Mouse (Mus musculus): ENCODE data around the gene Prune2. TPM values are rescaled to one million over a fixed set of nuclear protein-coding genes. Genes with fewer than 3 reads are reported as not detected.

Gene Prune2
- polyA plus RNA-seq, 1 experiment: 0.84 TPM

- no peak for TF ChIP-seq POLR2A (IDR thresholded peaks at IDR 0.05; ENCODE audit: control insufficient read depth, extremely low read depth, insufficient read depth, low read length, poor library complexity)
- TF ChIP-seq CTCF (IDR thresholded peaks at IDR 0.05; ENCODE audit: borderline replicate concordance, control insufficient read depth, extremely low read depth, insufficient read depth, low read length, poor library complexity): no peak
- 93% methylated on average over 3 of the region's 3 CpGs for WGBS
- no peak for DNase-seq
- no peak overlapping the region for H3K27ac ChIP-seq (ENCODE audit: control insufficient read depth, insufficient read depth, low read length)
- H3K4me3 ChIP-seq (ENCODE audit: control insufficient read depth, insufficient read depth, low read length): no peak overlapping the region
- no peaks in the 10 kb centered on the region for H3K27me3 ChIP-seq (ENCODE audit: control insufficient read depth, insufficient read depth, low read length)
- H3K36me3 ChIP-seq (ENCODE audit: control insufficient read depth, insufficient read depth, low read length): no peaks in the 10 kb centered on the region
- H3K4me1 ChIP-seq (replicated peaks; ENCODE audit: control insufficient read depth, insufficient read depth, low read length): no peaks in the 10 kb centered on the region
Measured at GRCm38 (mm10) chr19:17055892-17056291, 100.0 kb downstream of the Prune2 start.

- Histone ChIP-seq H3K4me3 (ENCODE audit: control insufficient read depth, insufficient read depth, low read length) (no peak overlapping the region), H3K27ac (ENCODE audit: control insufficient read depth, insufficient read depth, low read length) (no peak overlapping the region), H3K4me1 (replicated peaks; ENCODE audit: control insufficient read depth, insufficient read depth, low read length) (no peaks in the 10 kb centered on the region), H3K36me3 (ENCODE audit: control insufficient read depth, insufficient read depth, low read length) (no peaks in the 10 kb centered on the region), H3K27me3 (ENCODE audit: control insufficient read depth, insufficient read depth, low read length) (no peaks in the 10 kb centered on the region)
- 69% methylated on average over 5 of the region's 5 CpGs for WGBS
- DNase-seq: no peak
- TF ChIP-seq CTCF (IDR thresholded peaks at IDR 0.05; ENCODE audit: borderline replicate concordance, control insufficient read depth, extremely low read depth, insufficient read depth, low read length, poor library complexity): no peak
- TF ChIP-seq POLR2A (IDR thresholded peaks at IDR 0.05; ENCODE audit: control insufficient read depth, extremely low read depth, insufficient read depth, low read length, poor library complexity): no peak
Measured at GRCm38 (mm10) chr19:17060106-17060505, 104.2 kb downstream of the Prune2 start.

- TF ChIP-seq POLR2A (IDR thresholded peaks at IDR 0.05; ENCODE audit: control insufficient read depth, extremely low read depth, insufficient read depth, low read length, poor library complexity) (no peak), CTCF (IDR thresholded peaks at IDR 0.05; ENCODE audit: borderline replicate concordance, control insufficient read depth, extremely low read depth, insufficient read depth, low read length, poor library complexity) (no peak)
- H3K36me3 ChIP-seq (ENCODE audit: control insufficient read depth, insufficient read depth, low read length): no peaks in the 10 kb centered on the region
- DNase-seq: no peak
- H3K27ac ChIP-seq (ENCODE audit: control insufficient read depth, insufficient read depth, low read length): no peak overlapping the region
- no peak overlapping the region for H3K4me3 ChIP-seq (ENCODE audit: control insufficient read depth, insufficient read depth, low read length)
- H3K4me1 ChIP-seq (replicated peaks; ENCODE audit: control insufficient read depth, insufficient read depth, low read length): no peaks in the 10 kb centered on the region
- no peaks in the 10 kb centered on the region for H3K27me3 ChIP-seq (ENCODE audit: control insufficient read depth, insufficient read depth, low read length)
Measured at GRCm38 (mm10) chr19:17064421-17064820, 108.5 kb downstream of the Prune2 start.

- WGBS: 85% methylated on average over 7 of the region's 7 CpGs
- TF ChIP-seq CTCF (IDR thresholded peaks at IDR 0.05; ENCODE audit: borderline replicate concordance, control insufficient read depth, extremely low read depth, insufficient read depth, low read length, poor library complexity) (no peak), POLR2A (IDR thresholded peaks at IDR 0.05; ENCODE audit: control insufficient read depth, extremely low read depth, insufficient read depth, low read length, poor library complexity) (no peak)
- Histone ChIP-seq H3K27me3 (ENCODE audit: control insufficient read depth, insufficient read depth, low read length) (no peaks in the 10 kb centered on the region), H3K36me3 (ENCODE audit: control insufficient read depth, insufficient read depth, low read length) (no peaks in the 10 kb centered on the region), H3K4me1 (replicated peaks; ENCODE audit: control insufficient read depth, insufficient read depth, low read length) (no peaks in the 10 kb centered on the region), H3K4me3 (ENCODE audit: control insufficient read depth, insufficient read depth, low read length) (no peak overlapping the region), H3K27ac (ENCODE audit: control insufficient read depth, insufficient read depth, low read length) (no peak overlapping the region)
- no peak for DNase-seq
Measured at GRCm38 (mm10) chr19:17069067-17069466, 113.1 kb downstream of the Prune2 start.

GRCm38 (mm10) chr19:17071205-17071604 is 115.3 kb downstream of the Prune2 start:
- H3K27ac ChIP-seq (ENCODE audit: control insufficient read depth, insufficient read depth, low read length): no peak overlapping the region

GRCm38 (mm10) chr19:17072245-17072644 is 116.3 kb downstream of the Prune2 start:
- H3K36me3 ChIP-seq (ENCODE audit: control insufficient read depth, insufficient read depth, low read length): no peaks in the 10 kb centered on the region
- no peak for DNase-seq
- H3K27ac ChIP-seq (ENCODE audit: control insufficient read depth, insufficient read depth, low read length): no peak overlapping the region
- no peaks in the 10 kb centered on the region for H3K27me3 ChIP-seq (ENCODE audit: control insufficient read depth, insufficient read depth, low read length)
- no peak overlapping the region for H3K4me3 ChIP-seq (ENCODE audit: control insufficient read depth, insufficient read depth, low read length)
- H3K4me1 ChIP-seq (replicated peaks; ENCODE audit: control insufficient read depth, insufficient read depth, low read length): no peaks in the 10 kb centered on the region
- TF ChIP-seq CTCF (IDR thresholded peaks at IDR 0.05; ENCODE audit: borderline replicate concordance, control insufficient read depth, extremely low read depth, insufficient read depth, low read length, poor library complexity): no peak
- no peak for TF ChIP-seq POLR2A (IDR thresholded peaks at IDR 0.05; ENCODE audit: control insufficient read depth, extremely low read depth, insufficient read depth, low read length, poor library complexity)
- 97% methylated on average over 1 of the region's 1 CpGs for WGBS

More at GRCm38 (mm10) chr19:17071205-17071604, 115.3 kb downstream of the Prune2 start:
- Histone ChIP-seq H3K4me1 (replicated peaks; ENCODE audit: control insufficient read depth, insufficient read depth, low read length) (no peaks in the 10 kb centered on the region), H3K27me3 (ENCODE audit: control insufficient read depth, insufficient read depth, low read length) (no peaks in the 10 kb centered on the region), H3K36me3 (ENCODE audit: control insufficient read depth, insufficient read depth, low read length) (no peaks in the 10 kb centered on the region), H3K4me3 (ENCODE audit: control insufficient read depth, insufficient read depth, low read length) (no peak overlapping the region)
- 88% methylated on average over 5 of the region's 5 CpGs for WGBS
- TF ChIP-seq CTCF (IDR thresholded peaks at IDR 0.05; ENCODE audit: borderline replicate concordance, control insufficient read depth, extremely low read depth, insufficient read depth, low read length, poor library complexity) (no peak), POLR2A (IDR thresholded peaks at IDR 0.05; ENCODE audit: control insufficient read depth, extremely low read depth, insufficient read depth, low read length, poor library complexity) (no peak)
- no peak for DNase-seq

All from thymus, adult 2 months (tissue).